Mouse (Mus musculus): ENCODE results near the gene Cd36.

DNA sequence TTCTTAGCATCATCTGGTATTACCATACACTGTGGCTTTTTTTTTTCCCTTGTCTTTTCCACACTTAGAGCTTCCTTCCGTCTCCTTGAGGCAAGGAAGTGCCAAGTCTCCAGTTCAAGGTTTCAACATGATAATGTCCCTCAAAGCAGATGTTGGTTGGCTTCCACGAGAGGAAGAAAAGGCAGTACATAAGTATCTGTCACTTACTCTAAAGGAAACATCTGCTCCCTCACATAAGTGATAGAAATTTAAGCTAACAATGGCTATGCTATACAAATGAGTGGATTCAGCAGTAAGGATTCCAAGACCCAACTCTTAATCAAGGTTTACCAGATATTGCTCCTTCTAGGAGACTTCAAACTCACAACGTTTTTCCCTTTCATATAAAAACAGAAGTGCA lies 10.3 kb upstream of the Cd36 start:
- TF ChIP-seq CTCF (IDR thresholded peaks at IDR 0.05; ENCODE audit: low read depth, low read length) (no peak), GATA1 (IDR thresholded peaks at IDR 0.05; ENCODE audit: borderline replicate concordance, low read length) (no peak), POLR2AphosphoS5 (IDR thresholded peaks at IDR 0.05; ENCODE audit: insufficient replicate concordance, low read depth, low read length) (no peak), GATA2 (IDR thresholded peaks at IDR 0.05; ENCODE audit: borderline replicate concordance, low read depth, low read length) (no peak), TAL1 (conservative IDR thresholded peaks at IDR 0.05; ENCODE audit: low read depth, low read length) (no peak)
